Mouse (Mus musculus) midbrain, embryonic 12.5 days (tissue): ENCODE measurements at regions not wholly inside any gene's neighbourhood (a gene's known extent, or its start where the extent isn't known, plus 50 kb on each side); places are given as distances from the start of the nearest gene placed in this dataset.

Source experiments
- ATAC-seq: fragments of 200-750 bp; cut with Nextera tagmentation; 2 replicates; pipeline ENCODE4 v1.8.0; 2017; ENCODE audit warnings: low read depth, moderate TSS enrichment, moderate library complexity; ENCODE audit not compliant: low FRiP score
- H3K27ac ChIP-seq: fragments of 300-500 bp; sonication (generic); replicated peaks from 2 replicates; pipeline ENCODE4 v1.5.1; 2016; ENCODE audit warnings: mild to moderate bottlenecking
- H3K27me3 ChIP-seq: fragments of 300-500 bp; sonication (generic); 2 replicates; pipeline ENCODE4 v1.6.1; 2016; ENCODE audit warnings: mild to moderate bottlenecking
- H3K36me3 ChIP-seq: fragments of 300-500 bp; sonication (generic); 2 replicates; pipeline ENCODE4 v1.6.1; 2016
- H3K4me1 ChIP-seq: fragments of 300-500 bp; sonication (generic); 2 replicates; pipeline ENCODE4 v1.6.1; 2016
- H3K4me2 ChIP-seq: fragments of 300-500 bp; sonication (generic); replicated peaks from 2 replicates; pipeline ENCODE4 v1.6.1; 2016; ENCODE audit warnings: mild to moderate bottlenecking, moderate library complexity
- H3K4me3 ChIP-seq: fragments of 300-500 bp; sonication (generic); 2 replicates; pipeline ENCODE4 v1.5.1; 2016; ENCODE audit warnings: mild to moderate bottlenecking
- H3K9ac ChIP-seq: fragments of 300-500 bp; sonication (generic); replicated peaks from 2 replicates; pipeline ENCODE4 v1.6.1; 2016; ENCODE audit warnings: mild to moderate bottlenecking, moderate library complexity
- H3K9me3 ChIP-seq: fragments of 300-500 bp; sonication (generic); 2 replicates; pipeline ENCODE4 v1.6.1; 2016; ENCODE audit warnings: mild to moderate bottlenecking
- WGBS: fragments of 180-500 bp; shearing (Covaris S2); methylation state at CpG from one replicate; pipeline ENCODE4 v1.1.7; 2016; 5-methylcytosine and 5-hydroxymethylcytosine counted together

DNA sequence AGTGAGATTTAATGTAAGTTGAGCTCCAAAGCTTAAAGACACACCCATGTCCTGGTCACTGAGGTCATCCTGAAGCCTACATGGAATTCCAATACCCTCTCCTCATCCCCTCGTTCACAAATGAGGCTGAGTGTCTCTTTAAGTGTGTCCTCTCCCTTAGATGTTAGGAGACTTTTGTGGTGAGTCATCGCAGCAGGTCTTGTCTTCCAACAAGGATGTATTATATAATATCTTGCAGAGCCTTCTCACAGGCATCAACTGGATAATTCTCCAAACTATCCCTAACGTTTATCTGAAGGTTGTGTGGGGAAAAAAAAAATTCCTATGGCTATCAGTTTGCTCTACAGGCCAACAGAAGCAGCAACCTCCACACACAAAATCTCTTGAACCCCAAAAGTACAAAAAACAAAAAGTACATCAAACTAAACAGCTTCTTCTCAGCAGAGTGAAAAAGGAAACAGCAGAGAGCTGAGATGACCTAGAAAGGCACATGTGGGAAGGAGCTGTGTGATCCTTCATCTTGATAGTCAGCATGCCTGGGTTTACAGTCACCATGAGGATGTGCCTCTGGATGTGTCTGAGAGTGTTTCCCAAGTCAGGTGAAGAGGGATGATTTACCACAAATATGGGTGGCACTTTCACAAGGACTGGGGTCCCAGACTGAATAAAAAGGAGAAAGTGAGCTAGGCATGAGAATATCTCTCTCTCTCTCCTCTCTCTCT lies 56.4 kb upstream of the Gm47985 start:
- Histone ChIP-seq H3K9ac (no peak overlapping the region), H3K4me1 (no peaks in the 10 kb centered on the region), H3K27me3 (no peaks in the 10 kb centered on the region), H3K4me3 (no peak overlapping the region), H3K9me3 (no peaks in the 10 kb centered on the region), H3K36me3 (no peaks in the 10 kb centered on the region), H3K4me2 (no peak overlapping the region), H3K27ac (no peak overlapping the region)
- 86% methylated on average over 3 of the region's 3 CpGs for WGBS
- no peak for ATAC-seq

DNA sequence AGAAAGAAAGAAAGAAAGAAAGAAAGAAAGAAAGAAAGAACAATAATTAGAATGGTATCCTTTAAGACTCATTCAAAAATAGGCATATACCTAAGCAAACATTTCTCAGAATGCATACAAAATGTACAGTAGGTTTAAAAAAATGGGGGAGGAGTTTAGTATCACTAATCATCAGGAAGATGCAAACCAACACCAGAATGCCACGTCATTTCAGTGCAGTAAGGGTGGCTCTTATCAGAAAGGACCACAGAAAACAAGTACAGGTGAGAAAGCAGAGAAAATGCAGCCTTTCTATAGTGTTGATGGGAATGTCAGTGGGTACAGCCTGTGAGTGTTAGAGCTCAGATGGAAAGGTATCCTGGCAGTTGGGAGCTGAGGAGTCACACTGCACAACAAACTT lies 55.6 kb upstream of the Gm47985 start:
- no peaks in the 10 kb centered on the region for H3K4me1 ChIP-seq
- no peak for ATAC-seq
- 65% methylated on average over 1 of the region's 1 CpGs for WGBS

DNA sequence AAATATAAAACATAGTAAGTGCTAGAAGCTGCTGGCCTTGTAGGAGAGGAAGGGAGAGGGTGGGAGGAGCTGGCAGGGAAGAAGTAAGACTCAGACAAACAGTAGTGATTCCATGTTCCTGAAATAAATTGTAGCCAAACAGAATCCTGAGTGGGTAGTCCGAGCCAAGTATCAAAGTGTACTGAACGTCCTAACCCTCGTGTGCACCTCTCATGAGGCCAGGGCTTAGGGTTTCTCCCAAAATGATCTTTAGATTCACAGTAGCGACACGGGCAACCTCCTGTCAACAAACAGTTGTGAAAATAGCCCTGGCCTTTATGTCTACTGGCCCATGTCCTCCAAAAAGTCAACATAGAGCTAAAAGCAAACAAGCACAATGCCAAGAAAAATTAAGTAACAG lies 54.3 kb upstream of the Gm47985 start:
- ATAC-seq = no peak
- H3K27ac ChIP-seq = no peak overlapping the region
- no peaks in the 10 kb centered on the region for H3K27me3 ChIP-seq
- no peaks in the 10 kb centered on the region for H3K9me3 ChIP-seq
- H3K4me2 ChIP-seq = no peak overlapping the region
- H3K4me1 ChIP-seq = no peaks in the 10 kb centered on the region
- no peak overlapping the region for H3K4me3 ChIP-seq
- H3K36me3 ChIP-seq = no peaks in the 10 kb centered on the region
- H3K9ac ChIP-seq = no peak overlapping the region
- 80% methylated on average over 5 of the region's 5 CpGs for WGBS

More for the DNA sequence above, 55.6 kb upstream of the Gm47985 start:
- H3K4me2 ChIP-seq = no peak overlapping the region
- H3K27ac ChIP-seq = no peak overlapping the region
- H3K9ac ChIP-seq = no peak overlapping the region
- no peaks in the 10 kb centered on the region for H3K36me3 ChIP-seq
- no peaks in the 10 kb centered on the region for H3K9me3 ChIP-seq
- no peaks in the 10 kb centered on the region for H3K27me3 ChIP-seq
- H3K4me3 ChIP-seq = no peak overlapping the region

DNA sequence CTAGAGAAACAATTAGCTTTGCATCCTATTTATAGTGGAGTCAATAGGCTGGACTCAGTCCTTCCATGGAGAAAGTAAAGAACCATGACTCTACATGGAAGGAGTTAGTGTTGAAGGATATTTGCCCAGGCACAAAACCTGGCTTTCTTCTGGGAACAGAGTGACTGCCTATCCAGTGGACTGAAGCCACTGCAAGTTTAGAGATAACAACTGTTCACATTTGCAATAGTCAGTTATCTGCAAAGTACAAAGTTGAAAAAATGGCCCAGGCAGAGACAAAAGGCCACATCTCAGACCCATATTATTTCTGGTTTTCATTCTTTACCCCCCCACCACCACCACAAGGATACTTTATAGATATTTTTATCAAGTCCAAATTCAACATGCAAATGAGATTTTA lies 53.4 kb upstream of the Gm47985 start:
- no peaks in the 10 kb centered on the region for H3K9me3 ChIP-seq
- H3K27ac ChIP-seq = no peak overlapping the region
- H3K4me1 ChIP-seq = no peaks in the 10 kb centered on the region
- H3K4me2 ChIP-seq = no peak overlapping the region
- no peak overlapping the region for H3K4me3 ChIP-seq
- H3K27me3 ChIP-seq = no peaks in the 10 kb centered on the region
- ATAC-seq = no peak
- H3K9ac ChIP-seq = no peak overlapping the region
- no peaks in the 10 kb centered on the region for H3K36me3 ChIP-seq

DNA sequence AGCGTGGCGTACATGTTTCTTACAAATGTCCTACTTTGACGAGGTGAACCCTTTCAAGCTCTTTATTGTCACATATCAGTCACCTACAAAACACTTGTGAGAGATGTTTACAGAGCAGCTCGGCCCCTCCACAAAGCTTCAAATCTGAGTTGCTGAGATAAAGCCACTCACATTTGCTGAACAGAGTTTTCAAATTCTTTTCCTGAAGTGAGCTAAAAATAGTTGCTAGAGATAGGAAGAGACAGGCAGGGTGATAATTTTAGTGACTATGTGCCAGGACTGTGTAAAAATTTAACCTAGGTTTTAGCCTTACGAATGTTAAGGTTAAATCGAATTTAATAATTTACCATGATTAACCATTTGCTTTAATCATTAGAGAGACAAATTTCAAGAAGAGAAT lies 52.3 kb upstream of the Gm47985 start:
- Histone ChIP-seq H3K4me3 (no peak overlapping the region), H3K27me3 (no peaks in the 10 kb centered on the region), H3K36me3 (no peaks in the 10 kb centered on the region), H3K9ac (no peak overlapping the region), H3K9me3 (no peaks in the 10 kb centered on the region), H3K27ac (no peak overlapping the region), H3K4me1 (no peaks in the 10 kb centered on the region), H3K4me2 (no peak overlapping the region)
- ATAC-seq = no peak
- 81% methylated on average over 6 of the region's 6 CpGs for WGBS

- no peak overlapping the region for H3K27ac ChIP-seq
- no peak for ATAC-seq
- H3K4me2 ChIP-seq = no peak overlapping the region
- 80% methylated on average over 5 of the region's 5 CpGs for WGBS
- no peaks in the 10 kb centered on the region for H3K27me3 ChIP-seq
- H3K4me3 ChIP-seq = no peak overlapping the region
- no peaks in the 10 kb centered on the region for H3K4me1 ChIP-seq
- no peaks in the 10 kb centered on the region for H3K36me3 ChIP-seq
- no peaks in the 10 kb centered on the region for H3K9me3 ChIP-seq
- H3K9ac ChIP-seq = no peak overlapping the region
Measured at GRCm38 (mm10) chr1:151130845-151131626, 51.3 kb upstream of the Gm47985 start.

- 87% methylated on average over 4 of the region's 4 CpGs for WGBS
- Histone ChIP-seq H3K9ac (no peak overlapping the region), H3K9me3 (no peaks in the 10 kb centered on the region), H3K36me3 (no peaks in the 10 kb centered on the region), H3K4me1 (no peaks in the 10 kb centered on the region), H3K27ac (no peak overlapping the region), H3K4me3 (no peak overlapping the region), H3K27me3 (no peaks in the 10 kb centered on the region), H3K4me2 (no peak overlapping the region)
- no peak for ATAC-seq
Measured at GRCm38 (mm10) chr1:151131627-151132284, 50.6 kb upstream of the Gm47985 start.
